Mouse (Mus musculus) limb, embryonic 15.5 days (tissue): ENCODE measurements at regions not wholly inside any gene's neighbourhood (a gene's known extent, or its start where the extent isn't known, plus 50 kb on each side); places are given as distances from the start of the nearest gene placed in this dataset.

Experiments used
- ATAC-seq: fragments of 200-750 bp; cut with Nextera tagmentation; 2 replicates; pipeline ENCODE4 v1.8.0; 2017; ENCODE audit warnings: low read depth, moderate TSS enrichment; ENCODE audit not compliant: insufficient number of reproducible peaks, low FRiP score, low TSS enrichment
- H3K27ac ChIP-seq: fragments of 300-500 bp; sonication (generic); 2 replicates; pipeline ENCODE4 v1.5.1; 2015; ENCODE audit warnings: moderate library complexity, mild to moderate bottlenecking, inconsistent platforms
- H3K27me3 ChIP-seq: fragments of 300-500 bp; sonication (generic); 2 replicates; pipeline ENCODE4 v1.6.1; 2015; ENCODE audit warnings: inconsistent platforms
- H3K36me3 ChIP-seq: fragments of 300-500 bp; sonication (generic); 2 replicates; pipeline ENCODE4 v1.6.1; 2015; ENCODE audit warnings: inconsistent platforms
- H3K4me1 ChIP-seq: fragments of 300-500 bp; sonication (generic); 2 replicates; pipeline ENCODE4 v1.6.1; 2015; ENCODE audit warnings: inconsistent platforms
- H3K4me2 ChIP-seq: fragments of 300-500 bp; sonication (generic); 2 replicates; pipeline ENCODE4 v1.6.1; 2015; ENCODE audit warnings: mild to moderate bottlenecking, inconsistent platforms
- H3K4me3 ChIP-seq: fragments of 300-500 bp; sonication (generic); 2 replicates; pipeline ENCODE4 v1.5.1; 2015; ENCODE audit warnings: mild to moderate bottlenecking, inconsistent platforms
- H3K9ac ChIP-seq: fragments of 300-500 bp; sonication (generic); 2 replicates; pipeline ENCODE4 v1.6.1; 2015; ENCODE audit warnings: inconsistent platforms
- H3K9me3 ChIP-seq: fragments of 300-500 bp; sonication (generic); 2 replicates; pipeline ENCODE4 v1.6.1; 2016; ENCODE audit warnings: inconsistent platforms
- WGBS: fragments of 180-500 bp; shearing (Covaris S2); methylation state at CpG from one replicate; pipeline ENCODE4 v1.1.7; 2015; 5-methylcytosine and 5-hydroxymethylcytosine counted together

GRCm38 (mm10) chr19:49415326-49415725 is 1209.5 kb downstream of the Sorcs3 start:
- H3K4me3 ChIP-seq, result no peak overlapping the region
- H3K36me3 ChIP-seq, result no peaks in the 10 kb centered on the region
- no peak for ATAC-seq
- H3K27me3 ChIP-seq, result no peaks in the 10 kb centered on the region
- no peaks in the 10 kb centered on the region for H3K9me3 ChIP-seq
- 64% methylated on average over 2 of the region's 2 CpGs for WGBS
- H3K27ac ChIP-seq, result no peak overlapping the region
- no peak overlapping the region for H3K4me2 ChIP-seq
- no peak overlapping the region for H3K9ac ChIP-seq
- H3K4me1 ChIP-seq, result no peaks in the 10 kb centered on the region

GRCm38 (mm10) chr19:49423059-49423900 is 1217.5 kb downstream of the Sorcs3 start:
- H3K4me2 ChIP-seq, result no peak overlapping the region
- no peaks in the 10 kb centered on the region for H3K36me3 ChIP-seq
- H3K27me3 ChIP-seq, result no peaks in the 10 kb centered on the region
- no peak overlapping the region for H3K9ac ChIP-seq
- peak; percentile 71; the same call in 1 of the 2 replicates for ATAC-seq
- WGBS, result 44% methylated on average over 7 of the region's 7 CpGs
- H3K27ac ChIP-seq, result peak overlapping the region; percentile 68
- H3K4me3 ChIP-seq, result no peak overlapping the region
- H3K4me1 ChIP-seq, result no peaks in the 10 kb centered on the region
- no peaks in the 10 kb centered on the region for H3K9me3 ChIP-seq
